Mouse (Mus musculus) kidney, embryonic 16.5 days (tissue): ENCODE data around the gene Adamts18. TPM values are rescaled to one million over a fixed set of nuclear protein-coding genes. Genes with fewer than 3 reads are reported as not detected.
"Not testable (repeated sequence)": the region's sequence is repeated elsewhere in the genome, so short reads cannot be mapped to it uniquely, and the experiment has no call there.

Experiments
- ATAC-seq: fragments of 200-750 bp; cut with Nextera tagmentation; 2 replicates; pipeline ENCODE4 v1.8.0; 2017; ENCODE audit warnings: moderate TSS enrichment; ENCODE audit not compliant: low FRiP score, low TSS enrichment
- H3K27ac ChIP-seq: fragments of 300-500 bp; sonication (generic); 2 replicates; pipeline ENCODE4 v1.5.1; 2014; ENCODE audit warnings: low read length
- H3K27me3 ChIP-seq: fragments of 300-500 bp; sonication (generic); 2 replicates; pipeline ENCODE4 v1.6.1; 2014; ENCODE audit warnings: low read length, control low read depth, mixed read lengths; ENCODE audit not compliant: insufficient read depth
- H3K36me3 ChIP-seq: fragments of 300-500 bp; sonication (generic); 2 replicates; pipeline ENCODE4 v1.6.1; 2014; ENCODE audit warnings: low read length, control low read depth, mixed read lengths; ENCODE audit not compliant: insufficient read depth
- H3K4me1 ChIP-seq: fragments of 300-500 bp; sonication (generic); 2 replicates; pipeline ENCODE4 v1.6.1; 2014; ENCODE audit warnings: low read length, control low read depth, mixed read lengths; ENCODE audit not compliant: insufficient read depth
- H3K4me2 ChIP-seq: fragments of 300-500 bp; sonication (generic); replicated peaks from 2 replicates; pipeline ENCODE4 v1.6.1; 2014; ENCODE audit warnings: low read depth, low read length
- H3K4me3 ChIP-seq: fragments of 300-500 bp; sonication (generic); 2 replicates; pipeline ENCODE4 v1.5.1; 2014; ENCODE audit warnings: mild to moderate bottlenecking, low read length
- H3K9ac ChIP-seq: fragments of 300-500 bp; sonication (generic); replicated peaks from 2 replicates; pipeline ENCODE4 v1.6.1; 2014; ENCODE audit warnings: low read length
- H3K9me3 ChIP-seq: fragments of 300-500 bp; sonication (generic); 2 replicates; pipeline ENCODE4 v1.6.1; 2016; ENCODE audit warnings: low read length, control low read depth
- WGBS: fragments of 180-500 bp; shearing (Covaris S2); extraction: QIAGEN DNeasy Blood & Tissue Kit; methylation state at CpG from one replicate; pipeline ENCODE4 v1.1.7; 2014; 5-methylcytosine and 5-hydroxymethylcytosine counted together
- polyA plus RNA-seq: library from polyadenylated mRNA; unstranded; fragments of >200 nt; fragmentation: Nextera tagmentation; extraction: Ambion mirVana; gene quantifications from 2 replicates; pipeline ENCODE4 v1.2.1, GENCODE M21; 2015

Adamts18 gene
- polyA plus RNA-seq, 1 experiment from 2014 or later = 2.4 TPM

DNA sequence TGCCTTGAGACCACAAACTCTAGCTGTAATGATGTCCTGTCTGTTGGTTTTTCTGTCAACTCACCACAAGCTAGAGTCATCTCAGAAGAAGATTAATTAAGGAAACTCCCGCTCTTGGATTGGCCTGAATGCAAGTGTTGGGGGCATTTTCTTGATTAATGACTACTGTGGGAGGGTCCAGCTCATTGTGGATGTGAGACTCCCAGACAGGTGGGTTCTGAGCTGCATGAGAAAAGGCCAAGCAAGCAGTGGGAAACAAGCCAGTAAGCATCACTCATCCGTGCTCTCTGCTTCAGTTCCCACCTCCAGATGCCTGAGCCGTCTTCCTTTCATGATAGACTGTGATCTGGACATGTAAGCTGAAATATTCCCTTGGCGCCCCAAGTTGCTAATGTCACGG, 38.6 kb downstream of the Adamts18 start:
- H3K4me2 ChIP-seq = no peak overlapping the region
- peak; percentile 79; the same call in 1 of the 2 replicates for ATAC-seq
- WGBS = 19% methylated on average over 5 of the region's 5 CpGs
- no peaks in the 10 kb centered on the region for H3K4me1 ChIP-seq
- no peaks in the 10 kb centered on the region for H3K27me3 ChIP-seq
- H3K9ac ChIP-seq = no peak overlapping the region
- H3K9me3 ChIP-seq = peaks cover 1% of the 10 kb centered on the region; the same call in 1 of the 2 replicates
- H3K36me3 ChIP-seq = no peaks in the 10 kb centered on the region
- H3K27ac ChIP-seq = no peak overlapping the region
- H3K4me3 ChIP-seq = no peak overlapping the region

GRCm38 (mm10) chr8:113803830-113804611, 44.5 kb downstream of the Adamts18 start:
- H3K27ac ChIP-seq = no peak overlapping the region
- H3K4me2 ChIP-seq = no peak overlapping the region
- H3K4me3 ChIP-seq = no peak overlapping the region
- no peak for ATAC-seq
- no peaks in the 10 kb centered on the region for H3K36me3 ChIP-seq
- H3K9ac ChIP-seq = no peak overlapping the region
- H3K9me3 ChIP-seq = no peaks in the 10 kb centered on the region
- H3K4me1 ChIP-seq = no peaks in the 10 kb centered on the region
- no peaks in the 10 kb centered on the region for H3K27me3 ChIP-seq
- 75% methylated on average over 12 of the region's 12 CpGs for WGBS

GRCm38 (mm10) chr8:113801551-113801950, 47.0 kb downstream of the Adamts18 start:
- H3K27me3 ChIP-seq = no peaks in the 10 kb centered on the region
- no peak overlapping the region for H3K4me3 ChIP-seq

DNA sequence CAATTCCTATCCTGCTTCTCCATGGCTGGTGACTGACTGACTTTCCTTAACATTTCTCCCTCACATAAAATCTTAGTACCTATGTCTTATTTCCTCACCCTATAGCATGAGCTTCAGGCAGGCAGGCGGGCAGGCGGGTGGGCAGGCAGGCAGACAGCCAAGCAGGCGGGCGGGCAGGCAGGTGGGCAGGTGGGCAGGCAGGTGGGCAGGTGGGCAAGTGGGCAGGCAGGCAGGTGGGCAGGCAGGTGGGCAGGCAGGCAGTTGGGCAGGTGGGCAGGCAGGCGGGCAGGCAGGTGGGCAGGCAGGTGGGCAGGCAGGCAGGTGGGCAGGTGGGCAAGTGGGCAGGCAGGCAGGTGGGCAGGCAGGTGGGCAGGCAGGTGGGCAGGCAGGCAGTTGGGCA, 48.0 kb downstream of the Adamts18 start:
- H3K4me2 ChIP-seq, H3K4me3 ChIP-seq, H3K36me3 ChIP-seq, ATAC-seq, H3K4me1 ChIP-seq, H3K9me3 ChIP-seq, H3K9ac ChIP-seq, H3K27ac ChIP-seq, H3K27me3 ChIP-seq: not testable (repeated sequence)
- WGBS = no CpG with 5 or more reads among the region's 5 CpGs

More at GRCm38 (mm10) chr8:113801551-113801950, 47.0 kb downstream of the Adamts18 start:
- H3K36me3 ChIP-seq = no peaks in the 10 kb centered on the region
- H3K4me1 ChIP-seq = no peaks in the 10 kb centered on the region
- no peaks in the 10 kb centered on the region for H3K9me3 ChIP-seq
- no peak overlapping the region for H3K9ac ChIP-seq
- no peak overlapping the region for H3K27ac ChIP-seq
- no peak overlapping the region for H3K4me2 ChIP-seq
- WGBS = 71% methylated on average over 5 of the region's 5 CpGs
- no peak for ATAC-seq

DNA sequence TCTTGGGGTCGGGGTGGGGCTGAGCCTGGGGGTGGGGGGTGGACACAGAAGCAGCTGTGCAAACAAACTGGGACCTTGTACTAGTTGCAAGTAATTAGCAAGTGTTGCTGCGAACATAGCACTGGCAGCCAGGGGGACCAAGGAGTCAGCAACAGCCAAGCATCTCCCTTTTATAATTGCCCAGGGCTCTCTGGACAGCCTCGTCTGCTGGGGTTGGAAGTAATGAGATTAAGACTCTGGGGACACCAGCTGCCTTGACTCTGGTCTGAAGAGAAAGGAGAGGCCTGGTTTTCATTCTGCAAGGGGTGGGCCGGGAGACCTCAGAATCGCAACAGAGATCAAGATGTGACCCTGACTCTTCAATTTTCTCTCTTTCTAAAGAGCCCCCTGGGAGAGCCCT, 49.0 kb downstream of the Adamts18 start:
- Histone ChIP-seq H3K36me3 (no peaks in the 10 kb centered on the region), H3K4me1 (no peaks in the 10 kb centered on the region), H3K4me3 (no peak overlapping the region), H3K27me3 (no peaks in the 10 kb centered on the region), H3K27ac (no peak overlapping the region), H3K9ac (no peak overlapping the region), H3K9me3 (no peaks in the 10 kb centered on the region), H3K4me2 (no peak overlapping the region)
- no CpG with 5 or more reads among the region's 5 CpGs for WGBS
- ATAC-seq = no peak

GRCm38 (mm10) chr8:113791856-113792255, 56.7 kb downstream of the Adamts18 start:
- ATAC-seq = no peak
- no peak overlapping the region for H3K4me2 ChIP-seq
- no peak overlapping the region for H3K9ac ChIP-seq
- no peaks in the 10 kb centered on the region for H3K9me3 ChIP-seq
- no CpG with 5 or more reads among the region's 13 CpGs for WGBS
- H3K27me3 ChIP-seq = no peaks in the 10 kb centered on the region
- H3K4me3 ChIP-seq = no peak overlapping the region
- H3K27ac ChIP-seq = no peak overlapping the region
- H3K36me3 ChIP-seq = no peaks in the 10 kb centered on the region
- H3K4me1 ChIP-seq = no peaks in the 10 kb centered on the region

GRCm38 (mm10) chr8:113791061-113791460, 57.5 kb downstream of the Adamts18 start:
- Histone ChIP-seq H3K4me3 (no peak overlapping the region), H3K9ac (no peak overlapping the region), H3K4me2 (no peak overlapping the region), H3K27me3 (no peaks in the 10 kb centered on the region), H3K36me3 (no peaks in the 10 kb centered on the region), H3K27ac (no peak overlapping the region), H3K9me3 (no peaks in the 10 kb centered on the region), H3K4me1 (no peaks in the 10 kb centered on the region)
- WGBS = no CpG with 5 or more reads among the region's 3 CpGs
- no peak for ATAC-seq

DNA sequence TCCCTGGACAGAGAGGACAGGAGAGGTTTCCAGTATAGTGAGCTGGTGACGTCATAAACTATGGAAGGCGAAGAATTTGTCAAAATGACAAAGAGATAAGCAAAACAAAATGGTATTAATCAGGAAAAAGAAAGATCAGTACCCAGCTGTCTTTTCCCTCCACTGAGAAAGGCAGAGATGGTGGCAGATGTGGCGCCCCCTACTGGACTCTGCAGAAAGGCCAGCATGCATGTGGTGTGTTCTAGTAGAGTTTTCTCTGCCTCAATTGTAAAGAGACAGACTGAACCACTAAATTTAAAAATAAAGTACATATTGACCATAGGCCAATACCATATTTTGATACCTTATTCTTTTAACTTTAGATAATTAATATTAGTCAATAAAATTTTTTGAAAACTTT, 64.8 kb downstream of the Adamts18 start:
- no peaks in the 10 kb centered on the region for H3K9me3 ChIP-seq
- no peak overlapping the region for H3K9ac ChIP-seq
- WGBS = no CpG with 5 or more reads among the region's 3 CpGs
- no peaks in the 10 kb centered on the region for H3K27me3 ChIP-seq
- no peak overlapping the region for H3K4me3 ChIP-seq
- no peak overlapping the region for H3K4me2 ChIP-seq
- no peak overlapping the region for H3K27ac ChIP-seq
- no peaks in the 10 kb centered on the region for H3K4me1 ChIP-seq
- ATAC-seq = no peak
- H3K36me3 ChIP-seq = no peaks in the 10 kb centered on the region

DNA sequence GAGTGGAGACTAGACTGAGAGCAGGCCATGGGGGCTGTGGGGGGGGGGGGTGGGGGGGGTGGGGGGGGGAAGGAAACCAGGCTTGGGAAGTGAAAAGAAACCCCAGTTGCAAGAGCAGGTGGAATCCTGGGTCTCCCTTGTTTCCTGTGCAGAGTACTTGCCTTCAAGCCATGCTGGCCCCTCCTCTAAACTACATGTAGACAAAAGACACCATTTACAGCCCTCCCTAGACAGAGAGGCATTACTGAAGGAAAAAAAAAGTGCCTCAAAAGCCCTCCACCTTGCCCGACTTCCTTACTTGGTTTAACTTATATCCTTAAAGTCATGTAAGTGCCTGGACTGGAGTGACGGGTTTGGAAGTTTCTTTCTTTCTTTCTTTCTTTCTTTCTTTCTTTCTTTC, 67.0 kb downstream of the Adamts18 start:
- no peak overlapping the region for H3K4me3 ChIP-seq
- no peaks in the 10 kb centered on the region for H3K9me3 ChIP-seq
- ATAC-seq = no peak
- H3K27me3 ChIP-seq = no peaks in the 10 kb centered on the region
- H3K27ac ChIP-seq = no peak overlapping the region
- H3K9ac ChIP-seq = no peak overlapping the region
- no peaks in the 10 kb centered on the region for H3K36me3 ChIP-seq
- H3K4me1 ChIP-seq = no peaks in the 10 kb centered on the region
- no peak overlapping the region for H3K4me2 ChIP-seq
- 56% methylated on average over 2 of the region's 2 CpGs for WGBS

- no peaks in the 10 kb centered on the region for H3K36me3 ChIP-seq
- H3K27ac ChIP-seq = no peak overlapping the region
- no peak overlapping the region for H3K4me3 ChIP-seq
- H3K27me3 ChIP-seq = no peaks in the 10 kb centered on the region
- WGBS = 85% methylated on average over 6 of the region's 6 CpGs
- no peak for ATAC-seq
- no peaks in the 10 kb centered on the region for H3K4me1 ChIP-seq
- H3K9me3 ChIP-seq = no peaks in the 10 kb centered on the region
- no peak overlapping the region for H3K4me2 ChIP-seq
- no peak overlapping the region for H3K9ac ChIP-seq
Measured at GRCm38 (mm10) chr8:113775361-113775760, 73.2 kb downstream of the Adamts18 start.
